Mouse (Mus musculus) kidney, adult 2 months (tissue): Measurements from ENCODE around the gene Nabp2. TPM values are rescaled to one million over a fixed set of nuclear protein-coding genes. Genes with fewer than 3 reads are reported as not detected.

Experiments used
- DNase-seq: peaks from one replicate; pipeline ENCODE4 v3.0.0; 2021
- H3K27ac ChIP-seq: fragments of 200-500 bp; 2 replicates; pipeline ENCODE4 v1.5.1; 2012; ENCODE audit warnings: low read depth, low read length, control low read depth, inconsistent platforms; ENCODE audit not compliant: insufficient read depth
- H3K27me3 ChIP-seq: fragments of 200-500 bp; replicated peaks from 2 replicates; pipeline ENCODE4 v1.6.1; 2012; ENCODE audit warnings: mild to moderate bottlenecking, moderate library complexity, low read length, inconsistent platforms; ENCODE audit not compliant: control insufficient read depth, insufficient read depth
- H3K36me3 ChIP-seq: fragments of 200-500 bp; 2 replicates; pipeline ENCODE4 v1.6.1; 2012; ENCODE audit warnings: mild to moderate bottlenecking, moderate library complexity, low read length, inconsistent platforms; ENCODE audit not compliant: control insufficient read depth, insufficient read depth
- H3K4me1 ChIP-seq: fragments of 200-500 bp; 2 replicates; pipeline ENCODE4 v1.6.1; 2011; ENCODE audit warnings: low read length; ENCODE audit not compliant: control insufficient read depth, insufficient read depth
- H3K4me3 ChIP-seq: fragments of 200-500 bp; 2 replicates; pipeline ENCODE4 v1.5.1; 2011; ENCODE audit warnings: mild to moderate bottlenecking, low read depth, low read length, control low read depth; ENCODE audit not compliant: insufficient read depth
- CTCF ChIP-seq: fragments of 200-500 bp; conservative IDR thresholded peaks from 2 replicates; pipeline ENCODE4 v1.5.1; 2011; ENCODE audit warnings: low read depth, mild to moderate bottlenecking, control low read depth, low read length, moderate library complexity, mixed read lengths; ENCODE audit not compliant: insufficient read depth, insufficient read length
- POLR2A ChIP-seq: fragments of 200-500 bp; IDR thresholded peaks from one replicate; pipeline ENCODE4 v1.6.1; 2011; ENCODE audit warnings: low read depth, low read length, control low read depth
- WGBS: fragments of 180-500 bp; shearing (Covaris S2); methylation state at CpG from one replicate; pipeline ENCODE4 v1.1.7; 2018; 5-methylcytosine and 5-hydroxymethylcytosine counted together
- polyA plus RNA-seq: library from polyadenylated mRNA; depleted of rRNA; stranded (reverse); fragments of >200 nt; gene quantifications from 2 replicates; pipeline ENCODE4 v1.2.3, GENCODE M21; 2012

Nabp2 gene
- polyA plus RNA-seq, 1 experiment = 37.8 TPM

GRCm38 (mm10) chr10:128401056-128401455, 10.2 kb downstream of the Nabp2 start, which contains the start of gene Slc39a5:
Gene Slc39a5, minus strand, starts transcription at chr10:128401229.
- 28% methylated on average over 2 of the region's 2 CpGs for WGBS
- Histone ChIP-seq H3K4me1 (no peaks in the 10 kb centered on the region; the same call in 1 of the 2 replicates), H3K36me3 (no peaks in the 10 kb centered on the region), H3K27me3 (no peaks in the 10 kb centered on the region), H3K4me3 (peak within 1 kb of the TSS; percentile 44), H3K27ac (no peak within 1 kb of the TSS)
- no peak for TF ChIP-seq POLR2A
- TF ChIP-seq CTCF = no peak
- peak; percentile 57 for DNase-seq

DNA sequence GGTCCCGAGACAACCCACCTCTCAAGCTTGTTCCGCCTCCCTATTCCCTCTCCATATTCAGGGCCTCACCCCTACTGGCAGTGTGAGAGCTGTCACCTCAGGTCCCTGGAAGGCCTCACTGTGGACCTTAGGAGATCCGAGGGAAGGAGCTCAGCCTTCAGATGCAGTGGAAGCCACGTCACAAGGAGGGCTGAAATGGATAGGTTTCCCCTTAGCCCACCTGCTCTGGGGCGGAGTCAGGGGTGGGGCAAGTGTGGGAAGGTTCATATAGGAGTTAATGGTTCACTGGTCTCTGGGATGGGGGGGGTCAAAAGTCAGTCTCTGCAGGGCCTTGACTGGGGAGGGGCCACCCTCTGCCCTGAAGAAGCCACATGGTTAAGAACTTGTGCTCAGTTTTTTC, 11.0 kb downstream of the Nabp2 start:
- Histone ChIP-seq H3K4me1 (no peaks in the 10 kb centered on the region; the same call in 1 of the 2 replicates), H3K36me3 (no peaks in the 10 kb centered on the region), H3K27me3 (no peaks in the 10 kb centered on the region), H3K27ac (no peak overlapping the region), H3K4me3 (no peak overlapping the region)
- peak; percentile 69 for DNase-seq
- no peak for TF ChIP-seq POLR2A
- TF ChIP-seq CTCF = no peak
- 40% methylated on average over 5 of the region's 5 CpGs for WGBS

GRCm38 (mm10) chr10:128397466-128397865, 13.8 kb downstream of the Nabp2 start:
- no peaks in the 10 kb centered on the region; the same call in 1 of the 2 replicates for H3K36me3 ChIP-seq
- H3K27ac ChIP-seq = no peak overlapping the region
- TF ChIP-seq POLR2A (no peak), CTCF (no peak)
- no peaks in the 10 kb centered on the region; the same call in 1 of the 2 replicates for H3K4me1 ChIP-seq
- no peak overlapping the region for H3K4me3 ChIP-seq
- H3K27me3 ChIP-seq = no peaks in the 10 kb centered on the region
- 44% methylated on average over 7 of the region's 7 CpGs for WGBS
- peak; percentile 32 for DNase-seq

- H3K36me3 ChIP-seq = no peaks in the 10 kb centered on the region; the same call in 1 of the 2 replicates
- no peak overlapping the region for H3K4me3 ChIP-seq
- TF ChIP-seq CTCF = no peak
- TF ChIP-seq POLR2A = no peak
- no peaks in the 10 kb centered on the region for H3K27me3 ChIP-seq
- WGBS = 54% methylated on average over 10 of the region's 10 CpGs
- H3K4me1 ChIP-seq = no peaks in the 10 kb centered on the region; the same call in 1 of the 2 replicates
- H3K27ac ChIP-seq = no peak overlapping the region
- peak; percentile 54 for DNase-seq
Observed at GRCm38 (mm10) chr10:128396716-128397264, 14.5 kb downstream of the Nabp2 start.

GRCm38 (mm10) chr10:128396017-128396673, 15.1 kb downstream of the Nabp2 start:
- TF ChIP-seq POLR2A (no peak), CTCF (no peak)
- WGBS = 59% methylated on average over 11 of the region's 11 CpGs
- no peak overlapping the region for H3K4me3 ChIP-seq
- H3K4me1 ChIP-seq = no peaks in the 10 kb centered on the region; the same call in 1 of the 2 replicates
- no peaks in the 10 kb centered on the region for H3K27me3 ChIP-seq
- H3K27ac ChIP-seq = no peak overlapping the region
- no peaks in the 10 kb centered on the region; the same call in 1 of the 2 replicates for H3K36me3 ChIP-seq
- DNase-seq = no peak

DNA sequence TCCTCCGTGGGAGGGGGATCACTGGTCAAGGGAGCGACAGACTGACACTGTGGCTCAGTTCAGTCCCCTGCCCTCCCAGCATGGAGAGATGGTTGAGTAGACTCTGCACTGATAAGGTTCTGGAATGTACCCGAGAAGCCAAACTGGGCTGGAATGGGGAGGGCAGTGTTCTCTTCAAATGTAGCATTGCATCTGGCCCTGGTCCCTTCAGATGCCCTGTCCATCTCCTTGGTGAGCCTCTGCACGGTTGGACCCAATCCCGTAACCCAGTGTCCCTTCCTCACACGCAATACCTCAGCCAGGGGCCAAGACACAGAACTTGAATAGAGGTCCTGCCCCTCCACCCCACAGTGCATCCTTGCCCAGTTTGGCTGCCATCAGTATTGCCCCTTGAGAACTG, 19.4 kb downstream of the Nabp2 start:
- Histone ChIP-seq H3K36me3 (peaks cover 1% of the 10 kb centered on the region), H3K4me3 (no peak overlapping the region), H3K27me3 (no peaks in the 10 kb centered on the region), H3K27ac (no peak overlapping the region), H3K4me1 (no peaks in the 10 kb centered on the region; the same call in 1 of the 2 replicates)
- no peak for DNase-seq
- TF ChIP-seq CTCF (no peak), POLR2A (no peak)
- 76% methylated on average over 6 of the region's 6 CpGs for WGBS

DNA sequence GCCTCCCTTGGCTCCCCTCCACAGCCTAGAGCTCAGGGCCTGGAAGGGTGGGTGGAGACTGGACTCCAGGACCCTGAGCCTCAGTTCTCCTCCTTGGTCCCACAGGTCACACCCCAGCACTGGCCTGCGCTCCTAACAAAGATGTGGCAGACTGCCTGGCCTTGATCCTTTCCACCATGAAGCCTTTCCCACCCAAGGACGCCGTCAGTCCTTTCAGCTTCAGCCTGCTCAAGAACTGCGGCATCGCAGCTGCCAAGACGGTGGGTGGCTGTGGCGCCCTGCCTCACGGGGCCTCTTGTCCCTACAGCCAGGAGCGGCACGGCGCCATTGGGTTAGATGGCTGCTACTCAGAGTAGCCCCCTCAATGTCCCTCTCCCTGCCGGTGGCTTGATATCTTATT, 20.9 kb downstream of the Nabp2 start:
- TF ChIP-seq CTCF (no peak), POLR2A (no peak)
- 93% methylated on average over 12 of the region's 12 CpGs for WGBS
- peaks cover 1% of the 10 kb centered on the region for H3K36me3 ChIP-seq
- H3K4me3 ChIP-seq = no peak overlapping the region
- no peaks in the 10 kb centered on the region for H3K4me1 ChIP-seq
- no peak for DNase-seq
- H3K27me3 ChIP-seq = no peaks in the 10 kb centered on the region
- H3K27ac ChIP-seq = no peak overlapping the region
